Mouse (Mus musculus): ENCODE results near the gene Kntc1.
"Not testable (repeated sequence)": the region's sequence is repeated elsewhere in the genome, so short reads cannot be mapped to it uniquely, and the experiment has no call there.

Gene Kntc1

GRCm38 (mm10) chr5:123749065-123750064 lies at the start of gene Kntc1, which contains the start of gene Rsrc2:
TSS of gene Kntc1 (plus strand) at chr5:123749716.
TSS of gene Rsrc2 (minus strand) at chr5:123749414.
- peak; percentile 97 for DNase-seq (ENCODE audit: extremely low spot score, low spot score)

GRCm38 (mm10) chr5:123700625-123701024 lies 48.9 kb upstream of the Kntc1 start:
- no peak for DNase-seq (ENCODE audit: extremely low spot score, low spot score)

- DNase-seq (ENCODE audit: extremely low spot score, low spot score) = no peak
These were observed 40.9 kb upstream of the Kntc1 start for GRCm38 (mm10) chr5:123708598-123708997.

GRCm38 (mm10) chr5:123709571-123709970 lies 39.9 kb upstream of the Kntc1 start:
- no peak for DNase-seq (ENCODE audit: extremely low spot score, low spot score)

- DNase-seq (ENCODE audit: extremely low spot score, low spot score) = no peak
These were observed 35.7 kb upstream of the Kntc1 start for GRCm38 (mm10) chr5:123713782-123714181.

GRCm38 (mm10) chr5:123714622-123715021 lies 34.9 kb upstream of the Kntc1 start:
- no peak for DNase-seq (ENCODE audit: extremely low spot score, low spot score)

GRCm38 (mm10) chr5:123720328-123721311 lies 28.9 kb upstream of the Kntc1 start, which contains the start of gene Zcchc8:
TSS of gene Zcchc8 (minus strand) at chr5:123721100.
- DNase-seq (ENCODE audit: extremely low spot score, low spot score) = peak; percentile 96

GRCm38 (mm10) chr5:123723816-123724215 lies 25.7 kb upstream of the Kntc1 start:
- not testable (repeated sequence) for DNase-seq (ENCODE audit: extremely low spot score, low spot score)

GRCm38 (mm10) chr5:123730981-123731380 lies 18.5 kb upstream of the Kntc1 start:
- DNase-seq (ENCODE audit: extremely low spot score, low spot score) = no peak

- no peak for DNase-seq (ENCODE audit: extremely low spot score, low spot score)
These were observed 5.2 kb upstream of the Kntc1 start for GRCm38 (mm10) chr5:123744358-123744757.

- no peak for DNase-seq (ENCODE audit: extremely low spot score, low spot score)
These were observed 3.3 kb upstream of the Kntc1 start for GRCm38 (mm10) chr5:123746253-123746652.

- DNase-seq (ENCODE audit: extremely low spot score, low spot score) = no peak
These were observed 1.9 kb upstream of the Kntc1 start for GRCm38 (mm10) chr5:123747604-123748003.

- no peak for DNase-seq (ENCODE audit: extremely low spot score, low spot score)
These were observed 1.0 kb upstream of the Kntc1 start for GRCm38 (mm10) chr5:123748339-123749064.

- no peak for DNase-seq (ENCODE audit: extremely low spot score, low spot score)
These were observed 16.0 kb downstream of the Kntc1 start for GRCm38 (mm10) chr5:123765506-123765905.

- not testable (repeated sequence) for DNase-seq (ENCODE audit: extremely low spot score, low spot score)
These were observed 16.9 kb downstream of the Kntc1 start for GRCm38 (mm10) chr5:123766455-123766854.

- DNase-seq (ENCODE audit: extremely low spot score, low spot score) = no peak
These were observed 23.9 kb downstream of the Kntc1 start for GRCm38 (mm10) chr5:123773441-123773840.

GRCm38 (mm10) chr5:123780716-123781115 lies 31.2 kb downstream of the Kntc1 start:
- no peak for DNase-seq (ENCODE audit: extremely low spot score, low spot score)

GRCm38 (mm10) chr5:123781864-123782263 lies 32.3 kb downstream of the Kntc1 start:
- DNase-seq (ENCODE audit: extremely low spot score, low spot score) = no peak

- no peak for DNase-seq (ENCODE audit: extremely low spot score, low spot score)
These were observed 39.5 kb downstream of the Kntc1 start for GRCm38 (mm10) chr5:123788976-123789375.

- DNase-seq (ENCODE audit: extremely low spot score, low spot score) = no peak
These were observed 43.6 kb downstream of the Kntc1 start for GRCm38 (mm10) chr5:123793081-123793480.

GRCm38 (mm10) chr5:123806334-123806733 lies 56.8 kb downstream of the Kntc1 start:
- no peak for DNase-seq (ENCODE audit: extremely low spot score, low spot score)

All from neural tube, embryonic 10.5 days (tissue).